Mouse (Mus musculus) CH12.LX (cell line): ENCODE results near the gene Mest. TPM values are rescaled to one million over a fixed set of nuclear protein-coding genes. Genes with fewer than 3 reads are reported as not detected.

Experiments used
- DNase-seq: peaks from one replicate; pipeline ENCODE4 v3.0.0-alpha.2; 2013; ENCODE audit errors: extremely low read depth
- H3K27ac ChIP-seq: 2 replicates; pipeline ENCODE4 v1.5.1; 2012; ENCODE audit warnings: low read depth, mild to moderate bottlenecking, control low read depth, moderate library complexity; ENCODE audit not compliant: insufficient read depth
- H3K27me3 ChIP-seq: replicated peaks from 2 replicates; pipeline ENCODE3; 2012; ENCODE audit warnings: inconsistent platforms
- H3K36me3 ChIP-seq, 2 experiments: replicated peaks in 1 of 2; 2 replicates each; pipeline versions ENCODE3 to v1.6.1; 2012; ENCODE audit warnings: inconsistent platforms in 1 of 2, low read length in 1 of 2, mild to moderate bottlenecking in 1 of 2, mixed read lengths in 1 of 2, moderate library complexity in 1 of 2; ENCODE audit not compliant: control insufficient read depth in 1 of 2, insufficient read depth in 1 of 2
- H3K4me1 ChIP-seq, 2 experiments: 2 replicates each; pipeline ENCODE4 v1.6.1; 2012; ENCODE audit warnings: inconsistent platforms in 1 of 2, moderate library complexity in 1 of 2; ENCODE audit not compliant: insufficient read depth in 2 of 2, control insufficient read depth in 1 of 2
- H3K4me2 ChIP-seq: 2 replicates; pipeline ENCODE4 v1.6.1; 2012; ENCODE audit warnings: low read depth, mild to moderate bottlenecking, control low read depth; ENCODE audit not compliant: poor library complexity, insufficient read depth, severe bottlenecking
- H3K4me3 ChIP-seq, 3 experiments: fragments of 150-350 bp in 1 of 3; sonication (generic) in 1 of 3; replicated peaks in 1 of 3; 2 replicates each; pipeline versions ENCODE3 to v1.5.1; 2011 to 2012; ENCODE audit warnings: low read depth in 2 of 3, low read length in 2 of 3, mild to moderate bottlenecking in 2 of 3, moderate library complexity in 2 of 3, control low read depth in 1 of 3, improper control_type of control experiment in 1 of 3, inconsistent platforms in 1 of 3, mixed read lengths in 1 of 3; ENCODE audit not compliant: poor library complexity in 1 of 3
- H3K79me2 ChIP-seq: replicated peaks from 2 replicates; pipeline ENCODE4 v1.6.1; 2012; ENCODE audit warnings: mild to moderate bottlenecking, moderate library complexity; ENCODE audit not compliant: control insufficient read depth, poor library complexity, insufficient read depth, severe bottlenecking; ENCODE audit errors: extremely low read depth
- H3K9ac ChIP-seq: 2 replicates; pipeline ENCODE4 v1.6.1; 2012; ENCODE audit warnings: low read depth, mild to moderate bottlenecking, control low read depth, moderate library complexity; ENCODE audit not compliant: insufficient read depth
- H3K9me3 ChIP-seq: replicated peaks from 2 replicates; pipeline ENCODE3; 2012; ENCODE audit warnings: low read length, inconsistent platforms, mixed read lengths
- CHD1 ChIP-seq: IDR thresholded peaks from 2 replicates; pipeline ENCODE4 v1.6.1; 2012; ENCODE audit warnings: low read depth, low read length, improper control_type of control experiment, inconsistent platforms
- CHD2 ChIP-seq: IDR thresholded peaks from 2 replicates; pipeline ENCODE4 v1.6.1; 2011; ENCODE audit warnings: low read length, improper control_type of control experiment
- CTCF ChIP-seq, 2 experiments: IDR thresholded peaks in 1 of 2; conservative IDR thresholded peaks in 1 of 2; 2 replicates each; pipeline ENCODE4 v1.5.1; 2011 to 2012; ENCODE audit warnings: low read depth in 2 of 2, low read length in 2 of 2, improper control_type of control experiment in 1 of 2, inconsistent platforms in 1 of 2, mild to moderate bottlenecking in 1 of 2, moderate library complexity in 1 of 2
- E2F4 ChIP-seq: IDR thresholded peaks from 2 replicates; pipeline ENCODE4 v1.6.1; 2011; ENCODE audit warnings: low read depth, low read length, improper control_type of control experiment; ENCODE audit not compliant: insufficient replicate concordance
- ELF1 ChIP-seq: IDR thresholded peaks from 2 replicates; pipeline ENCODE4 v1.6.1; 2014; ENCODE audit warnings: low read depth, mild to moderate bottlenecking, inconsistent platforms, low read length, improper control_type of control experiment
- ETS1 ChIP-seq: conservative IDR thresholded peaks from 2 replicates; pipeline ENCODE4 v1.6.1; 2012; ENCODE audit warnings: low read depth, mild to moderate bottlenecking, inconsistent platforms, low read length, improper control_type of control experiment, moderate library complexity
- GABPA ChIP-seq: IDR thresholded peaks from 2 replicates; pipeline ENCODE4 v1.6.1; 2012; ENCODE audit warnings: low read depth, low read length, improper control_type of control experiment, inconsistent platforms; ENCODE audit not compliant: insufficient replicate concordance
- HCFC1 ChIP-seq: IDR thresholded peaks from 2 replicates; pipeline ENCODE4 v1.6.1; 2012; ENCODE audit warnings: low read depth, mild to moderate bottlenecking, inconsistent platforms, low read length, improper control_type of control experiment
- IRF4 ChIP-seq: IDR thresholded peaks from 2 replicates; pipeline ENCODE4 v1.6.1; 2014; ENCODE audit warnings: low read depth, mild to moderate bottlenecking, inconsistent platforms, low read length, improper control_type of control experiment
- JUN ChIP-seq: IDR thresholded peaks from 2 replicates; pipeline ENCODE4 v1.6.1; 2011; ENCODE audit warnings: low read depth, mild to moderate bottlenecking, low read length, improper control_type of control experiment, moderate library complexity; ENCODE audit not compliant: insufficient read depth
- JUND ChIP-seq: conservative IDR thresholded peaks from 2 replicates; pipeline ENCODE4 v1.6.1; 2011; ENCODE audit warnings: low read depth, low read length, improper control_type of control experiment
- MAFK ChIP-seq: IDR thresholded peaks from 2 replicates; pipeline ENCODE4 v1.6.1; 2011; ENCODE audit warnings: low read length, improper control_type of control experiment; ENCODE audit not compliant: insufficient replicate concordance
- MAX ChIP-seq: IDR thresholded peaks from 2 replicates; pipeline ENCODE4 v1.6.1; 2011; ENCODE audit warnings: low read length, improper control_type of control experiment
- MAZ ChIP-seq: IDR thresholded peaks from 2 replicates; pipeline ENCODE4 v1.6.1; 2012; ENCODE audit warnings: low read depth, mild to moderate bottlenecking, inconsistent platforms, low read length, improper control_type of control experiment, moderate library complexity
- MEF2A ChIP-seq: IDR thresholded peaks from 2 replicates; pipeline ENCODE4 v1.6.1; 2014; ENCODE audit warnings: low read depth, mild to moderate bottlenecking, inconsistent platforms, low read length, improper control_type of control experiment, borderline replicate concordance
- MYC ChIP-seq: IDR thresholded peaks from 2 replicates; pipeline ENCODE4 v1.6.1; 2011; ENCODE audit warnings: low read depth, mild to moderate bottlenecking, improper control_type of control experiment, low read length
- PAX5 ChIP-seq: IDR thresholded peaks from 2 replicates; pipeline ENCODE4 v1.6.1; 2012; ENCODE audit warnings: low read length, inconsistent platforms, mixed read lengths
- POLR2A ChIP-seq: IDR thresholded peaks from 2 replicates; pipeline ENCODE4 v1.6.1; 2011; ENCODE audit warnings: low read depth, mild to moderate bottlenecking, improper control_type of control experiment, low read length
- POLR2AphosphoS2 ChIP-seq: IDR thresholded peaks from 2 replicates; pipeline ENCODE4 v1.6.1; 2011; ENCODE audit warnings: low read depth, low read length, improper control_type of control experiment
- SIN3A ChIP-seq: IDR thresholded peaks from 2 replicates; pipeline ENCODE4 v1.6.1; 2012; ENCODE audit warnings: low read length, improper control_type of control experiment, inconsistent platforms
- TCF12 ChIP-seq: IDR thresholded peaks from 2 replicates; pipeline ENCODE4 v1.6.1; 2014; ENCODE audit warnings: low read depth, mild to moderate bottlenecking, inconsistent platforms, low read length, improper control_type of control experiment
- UBTF ChIP-seq: IDR thresholded peaks from 2 replicates; pipeline ENCODE4 v1.6.1; 2012; ENCODE audit warnings: low read depth, mild to moderate bottlenecking, inconsistent platforms, low read length, improper control_type of control experiment, moderate library complexity
- USF1 ChIP-seq: IDR thresholded peaks from 2 replicates; pipeline ENCODE4 v1.6.1; 2014; ENCODE audit warnings: low read depth, mild to moderate bottlenecking, inconsistent platforms, low read length, improper control_type of control experiment
- ZC3H11A ChIP-seq: IDR thresholded peaks from 2 replicates; pipeline ENCODE4 v1.6.1; 2012; ENCODE audit warnings: low read depth, mild to moderate bottlenecking, inconsistent platforms, low read length, improper control_type of control experiment
- ZKSCAN1 ChIP-seq: IDR thresholded peaks from 2 replicates; pipeline ENCODE4 v1.6.1; 2012; ENCODE audit warnings: low read depth, inconsistent platforms, low read length, improper control_type of control experiment, borderline replicate concordance
- ZNF384 ChIP-seq: IDR thresholded peaks from 2 replicates; pipeline ENCODE4 v1.6.1; 2012; ENCODE audit warnings: low read depth, low read length, improper control_type of control experiment, inconsistent platforms
- dilution Hi-C: fragments of 300-500 bp; cut with MboI; formaldehyde crosslinking; loops from 2 replicates; pipeline ENCODE4 v1.14.3; 2020; ENCODE audit warnings: low sequenced_read_pairs; ENCODE audit not compliant: extremely low pct_unique_long_range_greater_than_20kb, extremely low pct_ligation_motif_present
- in situ Hi-C: fragments of 300-500 bp; cut with MboI; formaldehyde crosslinking; loops from 3 replicates; pipeline ENCODE4 v1.14.3; 2019; ENCODE audit warnings: low sequenced_read_pairs, low pct_ligation_motif_present, low pct_unique_long_range_greater_than_20kb, mixed read lengths
- polyA plus RNA-seq: library from polyadenylated mRNA; unstranded; fragments of >175 nt; gene quantifications from 2 replicates; pipeline ENCODE4 v1.2.1, GENCODE M21; 2012; ENCODE audit warnings: low read depth; ENCODE audit not compliant: insufficient read length
- total RNA-seq, 2 experiments: library from RNA; depleted of rRNA; stranded (reverse); fragments of 300-350 nt in 1 of 2; fragments of >200 nt in 1 of 2; gene quantifications; 2 replicates each; pipeline ENCODE4 v1.2.3; 2012 to 2014

Mest gene
- total and polyA plus RNA-seq, 3 experiments = 0.13 TPM; not detected in 2

DNA sequence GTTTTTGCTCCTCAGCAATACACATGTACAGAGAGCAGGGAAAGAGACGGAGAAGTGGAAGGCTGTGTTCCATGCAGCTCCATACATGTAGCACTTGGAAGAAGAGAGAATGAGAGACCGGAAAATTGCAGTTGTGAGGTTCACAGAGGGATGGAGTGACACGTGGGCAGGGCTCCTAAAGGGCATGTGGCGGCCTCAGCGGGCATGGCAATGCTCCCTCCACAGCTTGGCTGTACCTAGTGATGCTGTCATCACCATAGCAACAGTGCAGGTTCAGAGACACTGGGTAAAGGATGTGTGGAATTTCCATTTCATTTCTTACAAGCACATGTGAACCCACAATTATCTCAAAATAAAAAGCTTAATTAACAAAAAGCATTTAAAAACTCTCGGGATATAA is 44.9 kb upstream of the Mest start:
- Histone ChIP-seq H3K9ac (no peak overlapping the region), H3K27ac (no peak overlapping the region), H3K4me1 (peaks cover 0 to 32% of the 10 kb centered on the region in 2 experiments; a peak in 2 of 4 replicates), H3K27me3 (no peaks in the 10 kb centered on the region), H3K4me2 (no peak overlapping the region), H3K4me3 (no peak overlapping the region), H3K36me3 (peaks cover 0 to 12% of the 10 kb centered on the region in 2 experiments)
- in situ Hi-C loops = no loop called here
- dilution Hi-C loops = no loop called here
- no peak for TF ChIP-seq ETS1
- TF ChIP-seq MAZ = no peak
- no peak for TF ChIP-seq MEF2A
- TF ChIP-seq UBTF = no peak
- no peak for TF ChIP-seq POLR2AphosphoS2
- TF ChIP-seq POLR2A = no peak
- TF ChIP-seq IRF4 = no peak
- TF ChIP-seq MAX = no peak
- TF ChIP-seq USF1 = no peak
- TF ChIP-seq, all 38 proteins: peak for 0
- H3K9me3 ChIP-seq = no peaks in the 10 kb centered on the region
- no peak for DNase-seq
- H3K79me2 ChIP-seq = no peaks in the 10 kb centered on the region

DNA sequence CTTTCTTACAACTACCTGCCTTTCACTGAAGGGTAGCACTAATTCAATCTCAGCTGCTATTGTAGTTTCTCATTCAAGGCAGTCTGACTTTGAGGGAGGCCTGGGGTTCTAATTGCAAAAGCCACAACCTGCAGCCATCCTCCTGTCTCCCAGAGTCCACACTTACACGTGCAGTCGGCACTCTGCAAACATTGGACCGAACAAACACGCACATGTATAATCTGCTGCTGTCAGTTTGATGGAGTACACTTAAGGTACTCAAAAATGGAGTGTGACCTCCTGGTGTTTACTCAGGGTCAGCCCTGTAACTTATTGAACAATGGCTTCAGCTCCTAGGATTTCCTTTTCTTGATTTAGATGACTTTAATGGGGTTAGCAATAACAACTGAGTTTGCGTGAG is 43.8 kb upstream of the Mest start:
- dilution Hi-C loops = no loop called here

DNA sequence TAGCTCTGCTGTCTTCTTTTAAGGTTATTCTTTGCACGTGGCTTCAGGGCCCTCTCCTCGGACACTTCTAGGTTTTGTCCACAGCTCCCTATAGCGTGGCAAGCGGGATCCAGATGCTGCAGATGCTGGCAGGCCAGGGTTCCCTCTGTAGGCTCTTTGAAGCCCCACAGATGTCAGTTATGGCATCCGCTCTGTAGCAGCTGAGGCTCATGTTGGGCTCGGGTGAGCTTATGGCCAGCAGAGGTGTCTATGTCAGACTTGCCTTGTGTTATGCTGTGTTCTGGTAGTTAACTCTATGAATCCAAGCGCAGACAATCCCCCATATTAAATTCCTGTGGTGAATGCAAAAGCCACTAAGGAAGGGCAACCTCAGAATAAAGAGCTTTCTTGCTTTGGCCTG is 42.9 kb upstream of the Mest start:
- peaks cover 0 to 30% of the 10 kb centered on the region in 2 experiments; a peak in 2 of 4 replicates for H3K4me1 ChIP-seq
- no peak overlapping the region for H3K9ac ChIP-seq
- dilution Hi-C loops (no loop called here), in situ Hi-C loops (no loop called here)
- H3K4me2 ChIP-seq = no peak overlapping the region
- H3K27me3 ChIP-seq = no peaks in the 10 kb centered on the region
- H3K27ac ChIP-seq = no peak overlapping the region
- no peak overlapping the region for H3K4me3 ChIP-seq
- H3K9me3 ChIP-seq = no peaks in the 10 kb centered on the region
- no peak for DNase-seq
- peaks cover 0 to 12% of the 10 kb centered on the region in 2 experiments for H3K36me3 ChIP-seq
- H3K79me2 ChIP-seq = no peaks in the 10 kb centered on the region
- TF ChIP-seq UBTF = no peak
- TF ChIP-seq TCF12 = no peak
- no peak for TF ChIP-seq HCFC1
- no peak for TF ChIP-seq CHD2
- TF ChIP-seq IRF4 = no peak
- no peak for TF ChIP-seq GABPA
- TF ChIP-seq MAZ = no peak
- no peak for TF ChIP-seq E2F4
- TF ChIP-seq MEF2A = no peak
- no peak for TF ChIP-seq JUN
- TF ChIP-seq MYC = no peak
- TF ChIP-seq PAX5 = no peak
- no peak for TF ChIP-seq JUND
- no peak for TF ChIP-seq SIN3A
- no peak for TF ChIP-seq ZKSCAN1
- no peak for TF ChIP-seq POLR2A
- no peak for TF ChIP-seq ZNF384
- TF ChIP-seq USF1 = no peak
- no peak for TF ChIP-seq POLR2AphosphoS2

More for the DNA sequence above, 43.8 kb upstream of the Mest start:
- Histone ChIP-seq H3K9ac (no peak overlapping the region), H3K4me2 (no peak overlapping the region), H3K36me3 (peaks cover 0 to 12% of the 10 kb centered on the region in 2 experiments), H3K9me3 (no peaks in the 10 kb centered on the region), H3K27ac (no peak overlapping the region), H3K27me3 (no peaks in the 10 kb centered on the region), H3K4me1 (peaks cover 0 to 32% of the 10 kb centered on the region in 2 experiments; a peak in 2 of 4 replicates), H3K79me2 (no peaks in the 10 kb centered on the region), H3K4me3 (no peak overlapping the region)
- no peak for DNase-seq
- no peak for TF ChIP-seq USF1
- TF ChIP-seq ZC3H11A = no peak
- no peak for TF ChIP-seq ELF1
- no peak for TF ChIP-seq POLR2A
- TF ChIP-seq UBTF = no peak
- TF ChIP-seq PAX5 = no peak
- no peak for TF ChIP-seq IRF4
- no peak for TF ChIP-seq JUN
- no peak for TF ChIP-seq CTCF (conservative IDR thresholded peaks at IDR 0.05 in 1 of 2, IDR thresholded peaks at IDR 0.05 in 1 of 2; ENCODE audit: low read depth in 2 of 2, low read length in 2 of 2)
- TF ChIP-seq MAFK = no peak
- TF ChIP-seq CHD1 = no peak
- in situ Hi-C loops = no loop called here
